In the genomic region with DNA sequence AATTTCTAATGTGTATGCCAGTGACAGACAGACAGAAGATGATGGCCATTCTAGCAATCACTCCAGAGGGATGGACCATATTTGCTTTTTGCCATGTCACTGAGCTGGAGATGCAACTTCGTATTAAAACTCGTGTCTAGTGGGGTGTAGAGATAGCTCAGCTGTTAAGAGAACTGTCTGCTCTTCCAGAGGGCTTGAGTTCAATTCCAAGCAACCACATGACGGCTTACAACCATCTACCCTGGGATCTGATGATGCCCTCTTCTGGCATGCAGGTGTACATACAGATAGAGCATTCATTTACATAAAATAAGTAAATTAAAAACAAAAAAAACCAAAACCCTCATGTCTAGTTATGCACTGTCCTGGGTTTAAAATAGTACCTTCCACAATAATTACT, we compare ENCODE assay signal across 12 mouse cellular contexts. TPM values are rescaled to one million over a fixed set of nuclear protein-coding genes. Genes with fewer than 3 reads are reported as not detected.
A peak's percentile ranks its signal among the peaks of the same experiment; 100 is the strongest.
DNase-seq lines count a peak whose midpoint lies in the region; ATAC-seq and TF ChIP-seq lines count a peak whose summit lies in the region.
"Had no signal": no experiment of that assay in that cellular context is flagged by ENCODE, and none has a peak within 500 bp of the region (broad histone marks: within the 10 kb centered on the region; RNA-seq: fewer than 3 reads in every experiment).

No protein-coding gene starts in this region.

- no peaks in the 10 kb centered on the region; the same call in 1 of the 2 replicates for H3K79me2 ChIP-seq in heart, adult 2 months (replicated peaks; ENCODE audit: control insufficient read depth, insufficient read depth, low read length)

- intact Hi-C loops in heart, adult 2 months (cut with DNase I): no loop called here
- intact Hi-C loops in heart, postnatal 10 days (cut with DNase I): loop anchor here (2.0 kb wide), 1 partner anchor 66 kb away; a partner anchor contains a TSS

- peaks cover 5% of the 10 kb centered on the region for H3K36me3 ChIP-seq in heart, adult 2 months (ENCODE audit: control insufficient read depth, insufficient read depth, low read length)
- H3K36me3 ChIP-seq in hindbrain, postnatal 0 days (ENCODE audit: insufficient read depth, low read length): no peaks in the 10 kb centered on the region
- no peaks in the 10 kb centered on the region for H3K36me3 ChIP-seq in stomach, postnatal 0 days (ENCODE audit: control insufficient read depth, insufficient read depth, low read length)
- H3K36me3 ChIP-seq in forebrain, embryonic 13.5 days (ENCODE audit: poor library complexity, severe bottlenecking): no peaks in the 10 kb centered on the region
- H3K36me3 ChIP-seq: limb, embryonic 15.5 days had no signal

- H3K9me3 ChIP-seq in hindbrain, postnatal 0 days (ENCODE audit: low read length): no peaks in the 10 kb centered on the region
- H3K9me3 ChIP-seq in stomach, postnatal 0 days (ENCODE audit: control insufficient read depth, low read length): no peaks in the 10 kb centered on the region
- H3K9me3 ChIP-seq in forebrain, embryonic 13.5 days (replicated peaks): no peaks in the 10 kb centered on the region
- H3K9me3 ChIP-seq: G1E; limb, embryonic 15.5 days had no signal

- no peak overlapping the region for H3K4me3 ChIP-seq in heart, adult 2 months
- no peak overlapping the region for H3K4me3 ChIP-seq in hindbrain, postnatal 0 days (ENCODE audit: low read length)
- H3K4me3 ChIP-seq in stomach, postnatal 0 days (ENCODE audit: low read depth, low read length): no peak overlapping the region
- no peak overlapping the region for H3K4me3 ChIP-seq in forebrain, embryonic 13.5 days

- TF ChIP-seq POLR2A in heart, adult 2 months (IDR thresholded peaks at IDR 0.05; ENCODE audit: insufficient read depth, low read depth, low read length): no peak

- no peak overlapping the region for H3K9ac ChIP-seq in heart, adult 2 months (ENCODE audit: low read depth, low read length)
- no peak overlapping the region for H3K9ac ChIP-seq in hindbrain, postnatal 0 days (replicated peaks; ENCODE audit: low read length)
- no peak overlapping the region for H3K9ac ChIP-seq in stomach, postnatal 0 days (ENCODE audit: low read length)
- no peak overlapping the region for H3K9ac ChIP-seq in forebrain, embryonic 13.5 days
- H3K9ac ChIP-seq: limb, embryonic 15.5 days had no signal

- H3K27me3 ChIP-seq in heart, adult 2 months (ENCODE audit: control insufficient read depth, insufficient read depth, low read length): no peaks in the 10 kb centered on the region
- no peaks in the 10 kb centered on the region for H3K27me3 ChIP-seq in hindbrain, postnatal 0 days (ENCODE audit: insufficient read depth, low read length)
- H3K27me3 ChIP-seq in stomach, postnatal 0 days (ENCODE audit: control insufficient read depth, insufficient read depth, low read length): no peaks in the 10 kb centered on the region
- no peaks in the 10 kb centered on the region for H3K27me3 ChIP-seq in forebrain, embryonic 13.5 days
- H3K27me3 ChIP-seq: limb, embryonic 15.5 days had no signal

- TF ChIP-seq CTCF in heart, adult 2 months (IDR thresholded peaks at IDR 0.05): peak; percentile 18; the same call in 1 of the 2 replicates
- peak; percentile 27 for TF ChIP-seq CTCF in hindbrain, postnatal 0 days (IDR thresholded peaks at IDR 0.05; ENCODE audit: low read depth)
- peak; percentile 41 for TF ChIP-seq CTCF in stomach, postnatal 0 days (IDR thresholded peaks at IDR 0.05; ENCODE audit: low read depth)

- no peak for DNase-seq in heart, adult 2 months
- no peak for DNase-seq in heart, postnatal 10 days
- peak; percentile 11 for DNase-seq in thymus, postnatal 14 days
- DNase-seq in thymus, postnatal 36 days: no peak
- no peak for DNase-seq in hindbrain, postnatal 0 days (ENCODE audit: low spot score)
- DNase-seq in stomach, postnatal 0 days (ENCODE audit: low spot score): no peak
- DNase-seq in left cerebral cortex, adult 11 months (ENCODE audit: low spot score): no peak
- DNase-seq: heart, postnatal 14 days; kidney, postnatal 4 days had no signal

- TF ChIP-seq EP300 in heart, adult 2 months (IDR thresholded peaks at IDR 0.05; ENCODE audit: insufficient read depth, low read depth, low read length): no peak
- TF ChIP-seq EP300 in stomach, postnatal 0 days (optimal IDR thresholded peaks at IDR 0.05): no peak

- ATAC-seq in hindbrain, postnatal 0 days: no peak
- no peak for ATAC-seq in stomach, postnatal 0 days (ENCODE audit: low FRiP score, low TSS enrichment)
- no peak for ATAC-seq in forebrain, embryonic 13.5 days

- peak overlapping the region; percentile 62 for H3K4me2 ChIP-seq in hindbrain, postnatal 0 days (ENCODE audit: low read depth, low read length)
- no peak overlapping the region for H3K4me2 ChIP-seq in stomach, postnatal 0 days (replicated peaks; ENCODE audit: low read depth)
- H3K4me2 ChIP-seq in forebrain, embryonic 13.5 days: no peak overlapping the region

- WGBS in heart, adult 2 months: 74% methylated on average over 3 of the region's 3 CpGs
- WGBS in hindbrain, postnatal 0 days: 80% methylated on average over 3 of the region's 3 CpGs
- 86% methylated on average over 3 of the region's 3 CpGs for WGBS in stomach, postnatal 0 days
- 88% methylated on average over 3 of the region's 3 CpGs for WGBS in forebrain, embryonic 13.5 days

- H3K4me1 ChIP-seq in heart, adult 2 months (ENCODE audit: control insufficient read depth, insufficient read depth, low read length): peaks cover 3% of the 10 kb centered on the region
- H3K4me1 ChIP-seq in hindbrain, postnatal 0 days (ENCODE audit: insufficient read depth, low read length): peaks cover 14% of the 10 kb centered on the region
- H3K4me1 ChIP-seq in stomach, postnatal 0 days (replicated peaks; ENCODE audit: control insufficient read depth, insufficient read depth): no peaks in the 10 kb centered on the region
- peaks cover 24% of the 10 kb centered on the region for H3K4me1 ChIP-seq in forebrain, embryonic 13.5 days

- H3K27ac ChIP-seq in heart, adult 2 months: no peak overlapping the region
- H3K27ac ChIP-seq in hindbrain, postnatal 0 days: peak overlapping the region; percentile 97; the same call in 1 of the 2 replicates
- H3K27ac ChIP-seq in stomach, postnatal 0 days (replicated peaks): no peak overlapping the region
- H3K27ac ChIP-seq in forebrain, embryonic 13.5 days: no peak overlapping the region

RNA-seq across cellular contexts. Expression of a gene that starts 1.5 kb away (rescaled TPM):
- total RNA-seq in heart, adult 2 months (2021): 1 to 10 TPM; 8.7 to 8.9 TPM
- 1.9 and 3.7 TPM in 2 replicates for polyA plus RNA-seq in heart, adult 2 months (2012; rRNA removed)
- 1 to 10 TPM; 6.9 to 8.9 TPM for total RNA-seq in heart, postnatal 10 days (2021)
- 9.3 and 11.4 TPM in 2 replicates for total RNA-seq in hindbrain, postnatal 0 days (2014; rRNA removed)
- 10.5 and 11.2 TPM in 2 replicates for polyA plus RNA-seq in hindbrain, postnatal 0 days (2015; fragmentation: Nextera tagmentation; extraction: Ambion mirVana)
- 7.9 and 8.9 TPM in 2 replicates for polyA plus RNA-seq in stomach, postnatal 0 days (2015; fragmentation: Nextera tagmentation; extraction: Ambion mirVana)
- polyA plus RNA-seq in forebrain, embryonic 13.5 days (2015; fragmentation: Nextera tagmentation; extraction: Ambion mirVana): 7.8 and 8.7 TPM in 2 replicates

RNA-seq across cellular contexts. Expression of a gene that starts 1.9 kb away (rescaled TPM):
- total RNA-seq in heart, adult 2 months (2021): 10 to 100 TPM; 17.1 to 20.3 TPM
- polyA plus RNA-seq in heart, adult 2 months (2012; rRNA removed): 4.8 and 7.5 TPM in 2 replicates
- 10 to 100 TPM; 16.4 to 18.3 TPM for total RNA-seq in heart, postnatal 10 days (2021)
- total RNA-seq in hindbrain, postnatal 0 days (2014; rRNA removed): 20.9 and 21.9 TPM in 2 replicates
- polyA plus RNA-seq in hindbrain, postnatal 0 days (2015; fragmentation: Nextera tagmentation; extraction: Ambion mirVana): 29.2 and 30.9 TPM in 2 replicates
- 28.5 and 29.9 TPM in 2 replicates for polyA plus RNA-seq in stomach, postnatal 0 days (2015; fragmentation: Nextera tagmentation; extraction: Ambion mirVana)
- 34.2 and 35.9 TPM in 2 replicates for polyA plus RNA-seq in forebrain, embryonic 13.5 days (2015; fragmentation: Nextera tagmentation; extraction: Ambion mirVana)
